Mouse (Mus musculus): Measurements from ENCODE around the gene Ugt2b1. TPM values are rescaled to one million over a fixed set of nuclear protein-coding genes. Genes with fewer than 3 reads are reported as not detected.

The Ugt2b1 gene
- 0.29 TPM in 1 of 2 replicates, not detected in the other for polyA plus RNA-seq (2012; rRNA removed; ENCODE audit: low replicate concordance)

GRCm38 (mm10) chr5:86926426-86926825 lies at the start of gene Ugt2b1:
Gene Ugt2b1 (minus strand): TSS chr5:86926530.

DNA sequence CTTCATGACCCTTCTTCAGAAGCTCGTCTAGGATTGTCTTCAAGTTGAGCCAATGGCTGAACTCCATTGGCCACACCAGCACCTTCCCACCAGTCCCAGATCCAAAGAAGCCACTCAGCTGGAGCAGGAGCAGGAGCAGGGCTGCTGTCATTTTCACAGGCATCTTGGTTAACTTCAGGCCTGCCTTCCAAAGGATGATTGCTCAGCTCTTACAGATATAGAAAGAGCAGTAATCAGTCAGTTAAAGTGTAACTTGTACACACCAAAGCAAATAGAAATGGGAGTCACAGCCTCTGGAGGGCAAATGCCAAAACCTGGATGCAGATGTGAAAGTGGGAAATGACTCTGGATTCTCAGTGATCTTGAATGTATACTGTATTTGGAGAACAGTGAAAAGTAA lies 19.6 kb downstream of the Ugt2b1 start, which contains the start of gene Ugt2b34:
TSS of gene Ugt2b34 (minus strand) at position 180 of the 400 bp plus-strand sequence.

Other genes with a start within 250 kb of the Ugt2b1 start
- gene Tmprss11e, start 180.7 kb downstream of the Ugt2b1 start, polyA plus RNA-seq (2012; rRNA removed; ENCODE audit: low replicate concordance): not detected in 2 replicates
- 9.9 and 14.4 TPM in 2 replicates for gene Ythdc1, start 122.3 kb downstream of the Ugt2b1 start, polyA plus RNA-seq (2012; rRNA removed; ENCODE audit: low replicate concordance)
- gene Ugt2b34, start 19.6 kb downstream of the Ugt2b1 start, polyA plus RNA-seq (2012; rRNA removed; ENCODE audit: low replicate concordance): 0.13 TPM in 1 of 2 replicates, not detected in the other
- not detected in 2 replicates for gene Ugt2b35, start 74.3 kb upstream of the Ugt2b1 start, polyA plus RNA-seq (2012; rRNA removed; ENCODE audit: low replicate concordance)
- gene Ugt2b36, start 166.0 kb upstream of the Ugt2b1 start, polyA plus RNA-seq (2012; rRNA removed; ENCODE audit: low replicate concordance): 0.76 TPM in 1 of 2 replicates, not detected in the other
- 0.37 TPM in 1 of 2 replicates, not detected in the other for gene Ugt2b5, start 213.8 kb upstream of the Ugt2b1 start, polyA plus RNA-seq (2012; rRNA removed; ENCODE audit: low replicate concordance)